ENCODE assay signal across 16 mouse cellular contexts in genomic region chr11:25167939-25168338, GRCm38 (mm10).
"Had no signal": no experiment of that assay in that cellular context is flagged by ENCODE, and none has a peak within 500 bp of the region (broad histone marks: within the 10 kb centered on the region; RNA-seq: fewer than 3 reads in every experiment).

No protein-coding gene starts in this region.

- DNase-seq: lung, adult 18-20 months; lung, embryonic 14.5 days; lung, postnatal 10 days; lung, postnatal 4 days; right cerebral cortex, postnatal 14 days; thymus, adult 2 months; thymus, postnatal 25 days; thymus, postnatal 4 days had no signal

- H3K36me3 ChIP-seq: midbrain, embryonic 10.5 days; midbrain, embryonic 13.5 days; neural tube, embryonic 13.5 days; neural tube, embryonic 15.5 days; stomach, embryonic 15.5 days had no signal

- H3K4me3 ChIP-seq: midbrain, embryonic 10.5 days; midbrain, embryonic 13.5 days; myocyte; neural tube, embryonic 13.5 days; neural tube, embryonic 15.5 days; stomach, embryonic 15.5 days had no signal

- ATAC-seq: midbrain, embryonic 13.5 days; midbrain, embryonic 16.5 days had no signal

- H3K27ac ChIP-seq: midbrain, embryonic 10.5 days; midbrain, embryonic 13.5 days; neural tube, embryonic 13.5 days; neural tube, embryonic 15.5 days; stomach, embryonic 15.5 days; stomach, postnatal 0 days had no signal

- H3K9ac ChIP-seq: lung, embryonic 14.5 days; midbrain, embryonic 13.5 days; neural tube, embryonic 13.5 days; neural tube, embryonic 15.5 days; stomach, embryonic 15.5 days had no signal

- H3K9me3 ChIP-seq: midbrain, embryonic 10.5 days; midbrain, embryonic 13.5 days; neural tube, embryonic 13.5 days; neural tube, embryonic 15.5 days; stomach, embryonic 15.5 days had no signal

- H3K27me3 ChIP-seq: midbrain, embryonic 13.5 days; neural tube, embryonic 13.5 days; neural tube, embryonic 15.5 days; stomach, embryonic 15.5 days had no signal

- H3K4me2 ChIP-seq: lung, embryonic 14.5 days; midbrain, embryonic 13.5 days; neural tube, embryonic 13.5 days; neural tube, embryonic 15.5 days; stomach, embryonic 15.5 days had no signal

- H3K4me1 ChIP-seq: midbrain, embryonic 10.5 days; midbrain, embryonic 13.5 days; neural tube, embryonic 13.5 days; neural tube, embryonic 15.5 days; stomach, embryonic 15.5 days had no signal
